Comparison of ENCODE assay signal across 10 mouse cellular contexts in genomic region chr19:24134144-24134911, GRCm38 (mm10).
DNase-seq lines count a peak whose midpoint lies in the region; ATAC-seq and TF ChIP-seq lines count a peak whose summit lies in the region.
"Had no signal": no experiment of that assay in that cellular context is flagged by ENCODE, and none has a peak within 500 bp of the region (broad histone marks: within the 10 kb centered on the region; RNA-seq: fewer than 3 reads in every experiment).

No protein-coding gene starts in this region.

- 76% methylated on average over 16 of the region's 16 CpGs for whole genome bisulfite sequencing in forebrain, postnatal 0 days
- 72% methylated on average over 16 of the region's 16 CpGs for WGBS in limb, embryonic 11.5 days
- 89% methylated on average over 16 of the region's 16 CpGs for WGBS in olfactory bulb, adult 2 months

- DNase-seq in kidney, postnatal 4 days, result peak; percentile 20 to 48
- no peak for DNase-seq in kidney, postnatal 10 days
- DNase-seq in forebrain, postnatal 0 days, result no peak
- no peak for DNase-seq in limb, embryonic 11.5 days (ENCODE audit: low spot score)
- DNase-seq in layer of hippocampus, adult 8-10 months (ENCODE audit: low spot score in 2 of 2), result no peak
- no peak for DNase-seq in cerebellum, adult 9-11 months
- no peak for DNase-seq in c-Kit-positive CD71-positive TER-119-positive erythroid progenitor cells, embryonic 14.5 days (ENCODE audit: low spot score)
- DNase-seq: thymus, adult 18-20 months had no signal

- TF ChIP-seq POLR2A in olfactory bulb, adult 2 months (IDR thresholded peaks at IDR 0.05; ENCODE audit: insufficient read depth, low read depth, low read length), result no peak

- peak overlapping the region; percentile 31; the same call in 1 of the 2 replicates for H3K9ac ChIP-seq in forebrain, postnatal 0 days
- no peak overlapping the region for H3K9ac ChIP-seq in limb, embryonic 11.5 days (ENCODE audit: low read length)

- peak overlapping the region; percentile 35 for H3K4me2 ChIP-seq in forebrain, postnatal 0 days (ENCODE audit: low read depth)
- peak overlapping the region; percentile 13 for H3K4me2 ChIP-seq in limb, embryonic 11.5 days (ENCODE audit: low read depth, severe bottlenecking)

- no peaks in the 10 kb centered on the region for H3K27me3 ChIP-seq in forebrain, postnatal 0 days (ENCODE audit: insufficient read depth, low read length)
- no peaks in the 10 kb centered on the region for H3K27me3 ChIP-seq in limb, embryonic 11.5 days (ENCODE audit: control insufficient read depth, insufficient read depth, low read length)

- ATAC-seq in forebrain, postnatal 0 days, result no peak
- ATAC-seq in limb, embryonic 11.5 days (ENCODE audit: insufficient number of reproducible peaks, low FRiP score, low TSS enrichment, low read depth), result no peak; the same call in 1 of the 2 replicates

- no peaks in the 10 kb centered on the region for H3K9me3 ChIP-seq in forebrain, postnatal 0 days (ENCODE audit: low read length)
- no peaks in the 10 kb centered on the region for H3K9me3 ChIP-seq in limb, embryonic 11.5 days (ENCODE audit: control insufficient read depth, low read length)

- 0 out of 2 replicates have a peak, but pooled peaks cover 4% of the 10 kb centered on the region for H3K4me1 ChIP-seq in forebrain, postnatal 0 days (ENCODE audit: insufficient read depth)
- 0 out of 2 replicates have a peak, but pooled peaks cover 3% of the 10 kb centered on the region for H3K4me1 ChIP-seq in limb, embryonic 11.5 days (ENCODE audit: control insufficient read depth, insufficient read depth, low read length)
- H3K4me1 ChIP-seq in olfactory bulb, adult 2 months (ENCODE audit: control insufficient read depth, insufficient read depth, low read length), result no peaks in the 10 kb centered on the region

- peak overlapping the region; percentile 36 for H3K4me3 ChIP-seq in forebrain, postnatal 0 days (ENCODE audit: low read depth, low read length)
- H3K4me3 ChIP-seq in limb, embryonic 11.5 days (ENCODE audit: low read depth, low read length), result no peak overlapping the region
- H3K4me3 ChIP-seq in olfactory bulb, adult 2 months (ENCODE audit: insufficient read depth, low read depth, low read length), result 0 out of 2 replicates have a peak overlapping the region, but pooled peaks have one; percentile 5

- H3K27ac ChIP-seq in forebrain, postnatal 0 days (ENCODE audit: low read depth, low read length), result no peak overlapping the region
- no peak overlapping the region for H3K27ac ChIP-seq in limb, embryonic 11.5 days (replicated peaks; ENCODE audit: low read depth, low read length)
- H3K27ac ChIP-seq in olfactory bulb, adult 2 months (ENCODE audit: insufficient read depth, low read depth, low read length), result no peak overlapping the region
- H3K27ac ChIP-seq: macrophage had no signal

- peaks cover 16% of the 10 kb centered on the region for H3K36me3 ChIP-seq in forebrain, postnatal 0 days (ENCODE audit: insufficient read depth)
- H3K36me3 ChIP-seq in limb, embryonic 11.5 days (ENCODE audit: control insufficient read depth, insufficient read depth, low read length), result peaks cover 7% of the 10 kb centered on the region

- no peak for TF ChIP-seq CTCF in forebrain, postnatal 0 days (IDR thresholded peaks at IDR 0.05; ENCODE audit: low read depth)
- TF ChIP-seq CTCF in olfactory bulb, adult 2 months (IDR thresholded peaks at IDR 0.05; ENCODE audit: insufficient read depth, low read depth, low read length), result no peak

Comparison
In these comparisons a context has a peak if more than half of its experiments do, and no peak if none do; other contexts are left out.
1. DNase-seq: peak in kidney, postnatal 4 days (2 of 2); none in kidney, postnatal 10 days (single experiment), forebrain, postnatal 0 days (single experiment), limb, embryonic 11.5 days (single experiment), layer of hippocampus, adult 8-10 months (0 of 2), cerebellum, adult 9-11 months (single experiment) and c-Kit-positive CD71-positive TER-119-positive erythroid progenitor cells, embryonic 14.5 days (single experiment).